Mouse (Mus musculus) hindbrain, embryonic 12.5 days (tissue): ENCODE measurements around the gene Olfr68. TPM values are rescaled to one million over a fixed set of nuclear protein-coding genes. Genes with fewer than 3 reads are reported as not detected.
"Not testable (repeated sequence)": the region's sequence is repeated elsewhere in the genome, so short reads cannot be mapped to it uniquely, and the experiment has no call there.

Experiments used
- ATAC-seq: fragments of 200-750 bp; cut with Nextera tagmentation; 2 replicates; pipeline ENCODE4 v1.8.0; 2017; ENCODE audit warnings: moderate TSS enrichment; ENCODE audit not compliant: low FRiP score
- H3K27ac ChIP-seq: fragments of 300-500 bp; sonication (generic); 2 replicates; pipeline ENCODE4 v1.5.1; 2016; ENCODE audit warnings: mild to moderate bottlenecking
- H3K27me3 ChIP-seq: fragments of 300-500 bp; sonication (generic); 2 replicates; pipeline ENCODE4 v1.6.1; 2016; ENCODE audit warnings: mild to moderate bottlenecking
- H3K36me3 ChIP-seq: fragments of 300-500 bp; sonication (generic); 2 replicates; pipeline ENCODE4 v1.6.1; 2016; ENCODE audit warnings: mild to moderate bottlenecking
- H3K4me1 ChIP-seq: fragments of 300-500 bp; sonication (generic); 2 replicates; pipeline ENCODE4 v1.6.1; 2016
- H3K4me2 ChIP-seq: fragments of 300-500 bp; sonication (generic); replicated peaks from 2 replicates; pipeline ENCODE4 v1.6.1; 2016; ENCODE audit warnings: mild to moderate bottlenecking
- H3K4me3 ChIP-seq: fragments of 300-500 bp; sonication (generic); 2 replicates; pipeline ENCODE4 v1.5.1; 2016; ENCODE audit warnings: mild to moderate bottlenecking
- H3K9ac ChIP-seq: fragments of 300-500 bp; sonication (generic); 2 replicates; pipeline ENCODE4 v1.6.1; 2016; ENCODE audit warnings: mild to moderate bottlenecking, moderate library complexity
- H3K9me3 ChIP-seq: fragments of 300-500 bp; sonication (generic); replicated peaks from 2 replicates; pipeline ENCODE4 v1.6.1; 2016; ENCODE audit warnings: mild to moderate bottlenecking
- WGBS: fragments of 180-500 bp; shearing (Covaris S2); methylation state at CpG from one replicate; pipeline ENCODE4 v1.1.7; 2016; 5-methylcytosine and 5-hydroxymethylcytosine counted together
- polyA plus RNA-seq: library from polyadenylated mRNA; unstranded; fragments of >200 nt; fragmentation: Nextera tagmentation; extraction: Ambion mirVana; gene quantifications from 2 replicates; pipeline ENCODE4 v1.2.1, GENCODE M21; 2016

Gene Olfr68
- polyA plus RNA-seq, 1 experiment from 2014 or later, result not detected

GRCm38 (mm10) chr7:103810296-103810695 is 30.8 kb upstream of the Olfr68 start:
- Histone ChIP-seq H3K4me1 (no peaks in the 10 kb centered on the region), H3K4me2 (no peak overlapping the region), H3K27ac (no peak overlapping the region), H3K27me3 (no peaks in the 10 kb centered on the region), H3K9me3 (no peaks in the 10 kb centered on the region), H3K4me3 (no peak overlapping the region), H3K9ac (no peak overlapping the region), H3K36me3 (no peaks in the 10 kb centered on the region)
- WGBS, result 78% methylated on average over 1 of the region's 1 CpGs
- no peak for ATAC-seq

- Histone ChIP-seq H3K36me3 (no peaks in the 10 kb centered on the region), H3K4me2 (no peak overlapping the region), H3K4me1 (no peaks in the 10 kb centered on the region), H3K4me3 (no peak overlapping the region), H3K9ac (no peak overlapping the region), H3K27me3 (no peaks in the 10 kb centered on the region), H3K27ac (no peak overlapping the region), H3K9me3 (no peaks in the 10 kb centered on the region)
- ATAC-seq, result no peak
- WGBS, result 84% methylated on average over 1 of the region's 1 CpGs
These were observed 30.3 kb upstream of the Olfr68 start for GRCm38 (mm10) chr7:103809801-103810155.

- H3K36me3 ChIP-seq, result no peaks in the 10 kb centered on the region
- no peak overlapping the region for H3K9ac ChIP-seq
- no peaks in the 10 kb centered on the region for H3K9me3 ChIP-seq
- no peaks in the 10 kb centered on the region for H3K27me3 ChIP-seq
- no peak overlapping the region for H3K4me3 ChIP-seq
- no peak overlapping the region for H3K4me2 ChIP-seq
- H3K27ac ChIP-seq, result no peak overlapping the region
- 72% methylated on average over 5 of the region's 5 CpGs for WGBS
- H3K4me1 ChIP-seq, result no peaks in the 10 kb centered on the region
- ATAC-seq, result no peak
These were observed 29.7 kb upstream of the Olfr68 start for GRCm38 (mm10) chr7:103808971-103809800.

GRCm38 (mm10) chr7:103808120-103808519 is 28.6 kb upstream of the Olfr68 start:
- not testable (repeated sequence) for H3K4me2 ChIP-seq, H3K27me3 ChIP-seq, H3K9me3 ChIP-seq, H3K36me3 ChIP-seq, H3K4me3 ChIP-seq, H3K9ac ChIP-seq, H3K4me1 ChIP-seq, ATAC-seq, H3K27ac ChIP-seq
- 91% methylated on average over 2 of the region's 2 CpGs for WGBS

- no peak overlapping the region for H3K4me3 ChIP-seq
- no peak overlapping the region for H3K9ac ChIP-seq
- H3K36me3 ChIP-seq, result no peaks in the 10 kb centered on the region
- H3K4me1 ChIP-seq, result no peaks in the 10 kb centered on the region
- no peak for ATAC-seq
- H3K27me3 ChIP-seq, result no peaks in the 10 kb centered on the region
- H3K27ac ChIP-seq, result no peak overlapping the region
- no peak overlapping the region for H3K4me2 ChIP-seq
- no peaks in the 10 kb centered on the region for H3K9me3 ChIP-seq
- 71% methylated on average over 1 of the region's 1 CpGs for WGBS
These were observed 27.4 kb upstream of the Olfr68 start for GRCm38 (mm10) chr7:103806856-103807255.

- Histone ChIP-seq H3K27me3 (no peaks in the 10 kb centered on the region), H3K27ac (no peak overlapping the region), H3K9me3 (no peaks in the 10 kb centered on the region), H3K36me3 (no peaks in the 10 kb centered on the region), H3K4me3 (no peak overlapping the region), H3K9ac (no peak overlapping the region), H3K4me1 (no peaks in the 10 kb centered on the region), H3K4me2 (no peak overlapping the region)
- ATAC-seq, result no peak
- 24% methylated on average over 4 of the region's 4 CpGs for WGBS
These were observed 13.3 kb upstream of the Olfr68 start for GRCm38 (mm10) chr7:103792669-103793388.

- no peaks in the 10 kb centered on the region for H3K9me3 ChIP-seq
- no peaks in the 10 kb centered on the region for H3K36me3 ChIP-seq
- no peaks in the 10 kb centered on the region for H3K27me3 ChIP-seq
- H3K4me2 ChIP-seq, result no peak within 1 kb of the TSS
- 76% methylated on average over 3 of the region's 3 CpGs for WGBS
- H3K27ac ChIP-seq, result no peak within 1 kb of the TSS
- ATAC-seq, result no peak
- no peaks in the 10 kb centered on the region for H3K4me1 ChIP-seq
- H3K4me3 ChIP-seq, result no peak within 1 kb of the TSS
- H3K9ac ChIP-seq, result no peak within 1 kb of the TSS
These were observed 12.2 kb upstream of the Olfr68 start, which contains the start of gene Olfr67 for GRCm38 (mm10) chr7:103791721-103792120. Gene Olfr67, minus strand, starts transcription at chr7:103791821.

- H3K4me3 ChIP-seq, H3K4me1 ChIP-seq, H3K9ac ChIP-seq, H3K27me3 ChIP-seq, H3K4me2 ChIP-seq, H3K9me3 ChIP-seq, H3K27ac ChIP-seq, ATAC-seq, H3K36me3 ChIP-seq: not testable (repeated sequence)
- WGBS, result 86% methylated on average over 4 of the region's 4 CpGs
These were observed 1.8 kb downstream of the Olfr68 start for GRCm38 (mm10) chr7:103777652-103778051.

- no peaks in the 10 kb centered on the region for H3K36me3 ChIP-seq
- H3K27me3 ChIP-seq, result no peaks in the 10 kb centered on the region
- WGBS, result 73% methylated on average over 2 of the region's 2 CpGs
- no peak within 1 kb of the TSS for H3K9ac ChIP-seq
- no peak within 1 kb of the TSS for H3K27ac ChIP-seq
- H3K4me2 ChIP-seq, result no peak within 1 kb of the TSS
- ATAC-seq, result no peak
- no peaks in the 10 kb centered on the region for H3K9me3 ChIP-seq
- H3K4me1 ChIP-seq, result no peaks in the 10 kb centered on the region
- H3K4me3 ChIP-seq, result no peak within 1 kb of the TSS
These were observed 8.0 kb downstream of the Olfr68 start, which contains the start of gene Olfr69 for GRCm38 (mm10) chr7:103771494-103771893. Gene Olfr69, minus strand, starts transcription at chr7:103771594.

GRCm38 (mm10) chr7:103767687-103768086 is 11.8 kb downstream of the Olfr68 start:
- H3K9me3 ChIP-seq, H3K4me1 ChIP-seq, H3K36me3 ChIP-seq, H3K4me3 ChIP-seq, H3K27me3 ChIP-seq, H3K27ac ChIP-seq, H3K9ac ChIP-seq, ATAC-seq, H3K4me2 ChIP-seq: not testable (repeated sequence)
- WGBS, result 95% methylated on average over 6 of the region's 6 CpGs

GRCm38 (mm10) chr7:103762212-103762611 is 17.3 kb downstream of the Olfr68 start:
- H3K27me3 ChIP-seq, H3K9ac ChIP-seq, H3K4me1 ChIP-seq, H3K4me2 ChIP-seq, H3K4me3 ChIP-seq, H3K9me3 ChIP-seq, ATAC-seq, H3K36me3 ChIP-seq, H3K27ac ChIP-seq: not testable (repeated sequence)
- WGBS, result 89% methylated on average over 6 of the region's 6 CpGs

- H3K9me3 ChIP-seq, result no peaks in the 10 kb centered on the region
- no peak within 1 kb of the TSS for H3K4me2 ChIP-seq
- no peak for ATAC-seq
- no peak within 1 kb of the TSS for H3K27ac ChIP-seq
- no peak within 1 kb of the TSS for H3K4me3 ChIP-seq
- 48% methylated on average over 2 of the region's 2 CpGs for WGBS
- no peak within 1 kb of the TSS for H3K9ac ChIP-seq
- H3K27me3 ChIP-seq, result no peaks in the 10 kb centered on the region
- no peaks in the 10 kb centered on the region for H3K36me3 ChIP-seq
- no peaks in the 10 kb centered on the region for H3K4me1 ChIP-seq
These were observed 22.3 kb downstream of the Olfr68 start, which contains the start of gene Olfr630 for GRCm38 (mm10) chr7:103757233-103757632. Gene Olfr630, minus strand, starts transcription at chr7:103757333.
